Mouse (Mus musculus) spleen, adult 2 months (tissue): ENCODE data around the gene 2410131K14Rik.

Experiments used
- CTCF ChIP-seq: fragments of 200-500 bp; IDR thresholded peaks from 2 replicates; pipeline ENCODE4 v1.5.1; 2011; ENCODE audit warnings: mild to moderate bottlenecking, inconsistent platforms; ENCODE audit not compliant: insufficient read depth, insufficient read length, insufficient replicate concordance; ENCODE audit errors: extremely low read depth
- POLR2A ChIP-seq: fragments of 200-500 bp; IDR thresholded peaks from 2 replicates; pipeline ENCODE4 v1.6.1; 2011; ENCODE audit warnings: low read depth, low read length, inconsistent platforms

DNA sequence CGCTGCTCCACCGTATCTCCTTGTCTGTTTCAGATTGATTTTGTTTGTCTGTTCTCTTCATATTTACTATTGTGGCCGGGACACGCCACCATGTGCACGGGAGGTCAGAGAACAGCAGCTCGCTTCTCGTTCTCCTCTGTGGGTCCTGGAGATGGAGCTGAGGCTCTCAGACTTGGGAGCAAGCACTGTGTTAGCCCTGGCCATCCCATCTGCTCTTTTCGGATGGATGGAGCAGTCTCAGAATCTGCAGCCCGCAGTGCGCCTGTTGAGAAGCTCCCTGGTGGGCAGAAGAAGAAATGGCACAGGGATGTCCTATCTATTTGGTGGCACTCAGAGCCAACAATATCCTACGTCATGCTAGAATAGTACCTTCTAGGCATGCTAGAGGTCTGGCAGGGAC lies 15.6 kb downstream of the 2410131K14Rik start:
- TF ChIP-seq CTCF (no peak), POLR2A (no peak)
